In genomic region chr8:85059879-85060616, GRCm38 (mm10) we compare ENCODE assay signal across 8 mouse cellular contexts. TPM values are rescaled to one million over a fixed set of nuclear protein-coding genes. Genes with fewer than 3 reads are reported as not detected.
DNase-seq lines count a peak whose midpoint lies in the region; ATAC-seq lines count a peak whose summit lies in the region.

TSS of gene Fbxw9 (plus strand) at chr8:85060055.

- H3K9me3 ChIP-seq in embryonic facial prominence, embryonic 14.5 days (ENCODE audit: control insufficient read depth, low read length), result no peaks in the 10 kb centered on the region
- H3K9me3 ChIP-seq in kidney, embryonic 14.5 days (ENCODE audit: control insufficient read depth, low read length), result no peaks in the 10 kb centered on the region
- no peaks in the 10 kb centered on the region for H3K9me3 ChIP-seq in limb, embryonic 15.5 days

- H3K9ac ChIP-seq in embryonic facial prominence, embryonic 14.5 days (ENCODE audit: low read depth, low read length), result peak within 1 kb of the TSS; percentile 66
- peak within 1 kb of the TSS; percentile 76 for H3K9ac ChIP-seq in kidney, embryonic 14.5 days (ENCODE audit: low read depth, low read length)
- H3K9ac ChIP-seq in limb, embryonic 15.5 days, result peak within 1 kb of the TSS; percentile 47

- under 1% methylated on average over 45 of the region's 53 CpGs for WGBS in embryonic facial prominence, embryonic 14.5 days
- WGBS in kidney, embryonic 14.5 days, result under 1% methylated on average over 52 of the region's 53 CpGs
- under 1% methylated on average over 52 of the region's 53 CpGs for WGBS in limb, embryonic 15.5 days

- H3K27me3 ChIP-seq in embryonic facial prominence, embryonic 14.5 days (replicated peaks; ENCODE audit: control insufficient read depth, insufficient read depth, low read length), result no peaks in the 10 kb centered on the region
- H3K27me3 ChIP-seq in kidney, embryonic 14.5 days (ENCODE audit: control insufficient read depth, insufficient read depth, low read length), result no peaks in the 10 kb centered on the region
- H3K27me3 ChIP-seq in limb, embryonic 15.5 days, result no peaks in the 10 kb centered on the region

- peaks cover 24% of the 10 kb centered on the region for H3K36me3 ChIP-seq in embryonic facial prominence, embryonic 14.5 days (ENCODE audit: control insufficient read depth, insufficient read depth, low read length)
- peaks cover 26% of the 10 kb centered on the region for H3K36me3 ChIP-seq in kidney, embryonic 14.5 days (ENCODE audit: control insufficient read depth, insufficient read depth, low read length)
- peaks cover 30% of the 10 kb centered on the region for H3K36me3 ChIP-seq in limb, embryonic 15.5 days

- DNase-seq in 3T3-L1 (ENCODE audit: low read depth, low spot score), result peak; percentile 97
- peak; percentile 63 to 77 for DNase-seq in adrenal gland, postnatal 4 days (ENCODE audit: low spot score in 2 of 2)
- peak; percentile 95 for DNase-seq in embryonic facial prominence, embryonic 14.5 days (ENCODE audit: low spot score)
- peak; percentile 91 for DNase-seq in heart, adult 8-10 months (ENCODE audit: low spot score)
- DNase-seq in monocyte, adult 2 months (ENCODE audit: low read depth in 1 of 2, low spot score in 2 of 2), result peak; percentile 53 to 71
- peak; percentile 83 to 87 for DNase-seq in spleen, postnatal 36 days (ENCODE audit: low spot score in 2 of 2)

- ATAC-seq in embryonic facial prominence, embryonic 14.5 days (ENCODE audit: low read depth), result peak; percentile 92
- ATAC-seq in kidney, embryonic 14.5 days (ENCODE audit: low FRiP score, low TSS enrichment), result peak; percentile 93
- ATAC-seq in limb, embryonic 15.5 days (ENCODE audit: insufficient number of reproducible peaks, low FRiP score, low TSS enrichment, low read depth), result peak; percentile 84

- peak within 1 kb of the TSS; percentile 58 for H3K4me3 ChIP-seq in embryonic facial prominence, embryonic 14.5 days (ENCODE audit: low read depth, low read length)
- peak within 1 kb of the TSS; percentile 89 for H3K4me3 ChIP-seq in kidney, embryonic 14.5 days (ENCODE audit: low read length)
- peak within 1 kb of the TSS; percentile 65 for H3K4me3 ChIP-seq in limb, embryonic 15.5 days

- H3K4me1 ChIP-seq in embryonic facial prominence, embryonic 14.5 days (ENCODE audit: control insufficient read depth, insufficient read depth, low read length), result peaks cover 8% of the 10 kb centered on the region
- H3K4me1 ChIP-seq in kidney, embryonic 14.5 days (ENCODE audit: control insufficient read depth, insufficient read depth, low read length), result peaks cover 6% of the 10 kb centered on the region
- peaks cover 13% of the 10 kb centered on the region for H3K4me1 ChIP-seq in limb, embryonic 15.5 days

- peak within 1 kb of the TSS; percentile 44; the same call in 1 of the 2 replicates for H3K27ac ChIP-seq in embryonic facial prominence, embryonic 14.5 days (replicated peaks; ENCODE audit: low read depth, low read length)
- H3K27ac ChIP-seq in kidney, embryonic 14.5 days (ENCODE audit: low read depth, low read length), result no peak within 1 kb of the TSS
- H3K27ac ChIP-seq in limb, embryonic 15.5 days, result peak within 1 kb of the TSS; percentile 51

- H3K4me2 ChIP-seq in embryonic facial prominence, embryonic 14.5 days (ENCODE audit: low read depth, low read length), result peak within 1 kb of the TSS; percentile 91
- peak within 1 kb of the TSS; percentile 91 for H3K4me2 ChIP-seq in kidney, embryonic 14.5 days (replicated peaks; ENCODE audit: low read depth, low read length)
- peak within 1 kb of the TSS; percentile 86 for H3K4me2 ChIP-seq in limb, embryonic 15.5 days

RNA-seq across cellular contexts. Expression of gene Fbxw9, which starts in this region (rescaled TPM):
- 10 to 100 TPM; 36.5 to 39.8 TPM for total RNA-seq in adrenal gland, postnatal 4 days (2021)
- 20.9 and 25.8 TPM in 2 replicates for polyA plus RNA-seq in embryonic facial prominence, embryonic 14.5 days (2014; fragmentation: Nextera tagmentation; extraction: Ambion mirVana)
- 1 to 10 TPM; 2.9 to 4.0 (median 3.3) TPM for total RNA-seq in heart, adult 8-10 months (2022)
- polyA plus RNA-seq in kidney, embryonic 14.5 days (2014; fragmentation: Nextera tagmentation; extraction: Ambion mirVana), result 24.4 and 29.6 TPM in 2 replicates
- 30.1 and 32.3 TPM in 2 replicates for polyA plus RNA-seq in limb, embryonic 15.5 days (2015; fragmentation: Nextera tagmentation; extraction: Ambion mirVana)

Comparison
In these comparisons a context has a peak if more than half of its experiments do, and no peak if none do; other contexts are left out.
1. RNA of gene Fbxw9 (total RNA-seq): 36.5 to 39.8 TPM in adrenal gland, postnatal 4 days; 2.9 to 4.0 TPM in heart, adult 8-10 months; every median in the first group is over 4 times any median in the second.
2. Peak in every context shown above with its lines, with median percentiles within 50 percentile points of each other: DNase-seq, ATAC-seq, H3K4me2 ChIP-seq, H3K4me3 ChIP-seq and H3K9ac ChIP-seq.